Mouse (Mus musculus) heart, adult 2 months (tissue): ENCODE measurements around the gene Jade2. TPM values are rescaled to one million over a fixed set of nuclear protein-coding genes. Genes with fewer than 3 reads are reported as not detected.
"Not testable (repeated sequence)": the region's sequence is repeated elsewhere in the genome, so short reads cannot be mapped to it uniquely, and the experiment has no call there.

Experiments used
- DNase-seq, 2 experiments: peaks; one replicate each; pipeline ENCODE4 v3.0.0; 2021
- H3K27ac ChIP-seq: fragments of 200-600 bp; 2 replicates; pipeline ENCODE4 v1.8.1; 2022
- H3K27me3 ChIP-seq: fragments of 200-500 bp; 2 replicates; pipeline ENCODE4 v1.6.1; 2012; ENCODE audit warnings: mild to moderate bottlenecking, low read length, inconsistent platforms, mixed read lengths; ENCODE audit not compliant: control insufficient read depth, insufficient read depth
- H3K36me3 ChIP-seq: fragments of 200-500 bp; 2 replicates; pipeline ENCODE4 v1.6.1; 2012; ENCODE audit warnings: low read length, inconsistent platforms; ENCODE audit not compliant: control insufficient read depth, insufficient read depth
- H3K4me1 ChIP-seq: fragments of 200-500 bp; 2 replicates; pipeline ENCODE4 v1.6.1; 2011; ENCODE audit warnings: low read length; ENCODE audit not compliant: control insufficient read depth, insufficient read depth
- H3K4me3 ChIP-seq: fragments of 200-600 bp; 2 replicates; pipeline ENCODE4 v1.8.1; 2022
- H3K79me2 ChIP-seq: fragments of 200-500 bp; replicated peaks from 2 replicates; pipeline ENCODE4 v1.6.1; 2012; ENCODE audit warnings: mild to moderate bottlenecking, inconsistent platforms, low read length, moderate library complexity, mixed read lengths; ENCODE audit not compliant: control insufficient read depth, insufficient read depth
- H3K9ac ChIP-seq: fragments of 200-500 bp; 2 replicates; pipeline ENCODE4 v1.6.1; 2012; ENCODE audit warnings: low read depth, mild to moderate bottlenecking, control low read depth, inconsistent platforms, low read length, mixed read lengths
- CTCF ChIP-seq: fragments of 200-600 bp; IDR thresholded peaks from 2 replicates; pipeline ENCODE4 v1.8.1; 2022; ENCODE audit warnings: antibody characterized with exemption, mild to moderate bottlenecking, moderate library complexity
- EP300 ChIP-seq: fragments of 200-500 bp; IDR thresholded peaks from 2 replicates; pipeline ENCODE4 v1.6.1; 2011; ENCODE audit warnings: low read depth, low read length, control low read depth; ENCODE audit not compliant: insufficient read depth
- POLR2A ChIP-seq: fragments of 200-500 bp; IDR thresholded peaks from 2 replicates; pipeline ENCODE4 v1.6.1; 2011; ENCODE audit warnings: mild to moderate bottlenecking, low read depth, low read length, control low read depth; ENCODE audit not compliant: insufficient read depth
- WGBS: fragments of 180-500 bp; shearing (Covaris S2); methylation state at CpG from one replicate; pipeline ENCODE4 v1.1.7; 2018; 5-methylcytosine and 5-hydroxymethylcytosine counted together
- intact Hi-C: fragments of 180-260 bp; cut with DNase I; formaldehyde crosslinking; loops from one replicate; pipeline ENCODE4 v1.15.1; 2025
- polyA plus RNA-seq: library from polyadenylated mRNA; depleted of rRNA; stranded (reverse); fragments of >200 nt; gene quantifications from 2 replicates; pipeline ENCODE4 v1.2.3, GENCODE M21; 2012
- total RNA-seq, 2 experiments: library from RNA; stranded (reverse); gene quantifications; 2 replicates each; pipeline ENCODE4 v1.2.3; 2021

Gene Jade2
- total and polyA plus RNA-seq, 3 experiments = 7.3 to 12.4 (median 11.3) TPM

DNA sequence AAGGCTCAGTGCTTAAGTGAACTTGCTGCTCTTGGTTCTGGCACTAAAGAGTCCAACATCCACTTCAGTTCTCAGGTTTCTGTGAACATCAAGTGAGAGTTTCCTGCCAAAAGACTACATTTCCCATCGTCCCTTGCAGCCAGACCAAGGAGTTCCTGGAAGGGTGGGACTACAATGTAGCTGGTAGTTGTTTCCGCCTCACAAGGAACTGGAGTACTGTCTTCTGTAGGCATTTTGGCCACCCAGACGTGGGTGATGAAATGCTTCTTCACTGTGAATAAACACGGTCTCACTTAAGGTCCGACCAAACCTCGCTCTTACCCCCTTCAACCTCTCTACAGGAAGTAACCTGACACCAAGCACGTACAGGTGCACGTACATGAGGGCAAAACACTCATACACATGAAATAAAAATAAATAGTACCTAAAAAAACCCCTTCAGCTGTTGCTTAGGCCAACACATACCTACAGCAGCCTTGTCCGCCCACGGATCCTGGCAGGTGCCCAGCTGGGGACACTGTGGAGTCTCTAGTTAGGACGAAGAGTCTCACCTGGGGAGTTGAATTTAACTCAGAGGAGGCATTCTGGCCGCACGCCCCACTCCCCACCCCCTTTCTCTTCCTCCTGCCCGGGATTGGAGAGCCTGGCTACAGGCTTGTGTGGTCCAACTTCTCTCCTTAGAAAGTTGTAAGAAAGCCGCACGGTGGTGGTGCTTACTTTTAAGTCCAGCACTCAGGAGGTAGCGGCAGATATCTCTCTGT lies 52.1 kb downstream of the Jade2 start:
- intact Hi-C loops = no loop called here
- peak overlapping the region; percentile 51 for H3K4me3 ChIP-seq
- peak overlapping the region; percentile 48 for H3K9ac ChIP-seq
- peak overlapping the region; percentile 34 for H3K27ac ChIP-seq
- TF ChIP-seq CTCF = no peak
- TF ChIP-seq POLR2A = peak; percentile 86
- peak; percentile 55; the same call in 1 of the 2 replicates for TF ChIP-seq EP300
- peak; percentile 64 to 77 for DNase-seq
- no peaks in the 10 kb centered on the region for H3K79me2 ChIP-seq
- 18% methylated on average over 17 of the region's 17 CpGs for WGBS
- no peaks in the 10 kb centered on the region for H3K27me3 ChIP-seq
- no peaks in the 10 kb centered on the region for H3K36me3 ChIP-seq
- no peaks in the 10 kb centered on the region for H3K4me1 ChIP-seq

DNA sequence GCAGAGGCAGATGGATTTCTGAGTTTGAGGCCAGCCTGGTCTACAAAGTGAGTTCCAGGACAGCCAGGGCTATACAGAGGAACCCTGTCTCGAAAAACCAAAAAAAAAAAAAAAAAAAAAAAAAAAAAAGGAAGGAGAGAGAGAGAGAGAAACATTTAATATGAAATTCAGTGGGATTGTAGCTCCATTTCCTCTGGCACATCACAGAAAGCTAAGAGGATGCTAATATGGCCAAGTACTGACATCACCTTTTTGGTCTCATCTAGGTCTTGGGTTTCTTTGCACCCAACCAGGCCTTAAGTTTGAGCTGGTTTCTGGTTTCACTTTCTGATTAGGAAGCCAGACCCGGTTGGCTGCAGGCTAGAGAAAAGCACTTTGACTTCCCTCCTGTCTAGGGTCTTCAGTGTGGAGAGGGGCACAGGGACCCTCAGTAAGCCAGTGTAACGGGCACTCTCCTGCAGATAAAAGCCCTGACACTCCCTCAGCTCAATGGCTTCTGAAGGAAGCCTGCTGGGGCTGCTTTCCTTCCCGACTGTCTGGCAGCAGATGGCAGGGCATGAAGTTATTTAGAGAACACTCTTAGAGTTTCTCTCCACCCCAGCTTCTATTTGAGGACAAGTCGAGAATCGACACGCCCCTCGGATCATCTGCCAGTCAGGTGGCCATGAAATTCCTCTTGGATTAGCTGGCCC lies 56.7 kb downstream of the Jade2 start:
- DNase-seq = peak in 1 of 2 experiments; percentile 47
- Histone ChIP-seq H3K4me3 (no peak overlapping the region), H3K9ac (peak overlapping the region; percentile 37; the same call in 1 of the 2 replicates)

GRCm38 (mm10) chr11:51796272-51796671 lies 61.2 kb downstream of the Jade2 start:
- TF ChIP-seq POLR2A = no peak
- TF ChIP-seq CTCF = no peak
- no peak for TF ChIP-seq EP300
- Histone ChIP-seq H3K79me2 (no peaks in the 10 kb centered on the region), H3K4me1 (no peaks in the 10 kb centered on the region), H3K9ac (no peak overlapping the region), H3K4me3 (no peak overlapping the region), H3K36me3 (no peaks in the 10 kb centered on the region), H3K27ac (no peak overlapping the region), H3K27me3 (no peaks in the 10 kb centered on the region)
- intact Hi-C loops = no loop called here
- 35% methylated on average over 4 of the region's 4 CpGs for WGBS
- DNase-seq = no peak

More for the DNA sequence above, 56.7 kb downstream of the Jade2 start:
- peak overlapping the region; percentile 63 for H3K27ac ChIP-seq
- 21% methylated on average over 8 of the region's 8 CpGs for WGBS
- H3K4me1 ChIP-seq = no peaks in the 10 kb centered on the region
- H3K36me3 ChIP-seq = no peaks in the 10 kb centered on the region
- no peaks in the 10 kb centered on the region for H3K79me2 ChIP-seq
- H3K27me3 ChIP-seq = no peaks in the 10 kb centered on the region
- TF ChIP-seq EP300 (no peak), POLR2A (peak; percentile 67), CTCF (no peak)
- intact Hi-C loops = no loop called here

DNA sequence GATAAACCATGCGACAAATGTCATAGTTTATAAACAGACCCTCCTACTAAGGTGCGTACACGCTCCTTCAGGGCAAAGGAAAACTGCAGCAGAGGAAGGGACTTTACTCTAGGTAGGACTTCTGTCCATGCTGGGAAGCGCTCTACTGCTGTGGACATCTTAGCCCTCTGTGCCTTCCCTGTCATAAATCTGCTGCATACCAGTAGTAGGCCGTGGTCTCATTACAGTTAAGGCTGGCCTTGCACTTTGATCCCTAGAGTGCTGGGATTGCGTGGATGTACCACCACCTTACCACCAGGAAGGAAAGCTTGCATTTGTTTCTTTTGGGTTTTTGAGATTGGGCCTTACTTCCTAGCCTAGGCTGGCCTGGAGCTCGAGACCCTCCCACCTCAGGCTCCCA lies 66.8 kb downstream of the Jade2 start:
- H3K79me2 ChIP-seq = no peaks in the 10 kb centered on the region
- TF ChIP-seq CTCF (no peak), EP300 (no peak), POLR2A (no peak)
- H3K27me3 ChIP-seq = no peaks in the 10 kb centered on the region
- H3K4me3 ChIP-seq = no peak overlapping the region
- 96% methylated on average over 7 of the region's 7 CpGs for WGBS
- H3K36me3 ChIP-seq = no peaks in the 10 kb centered on the region
- no peak overlapping the region for H3K9ac ChIP-seq
- no peaks in the 10 kb centered on the region for H3K4me1 ChIP-seq
- intact Hi-C loops = no loop called here
- no peak overlapping the region for H3K27ac ChIP-seq
- no peak for DNase-seq

DNA sequence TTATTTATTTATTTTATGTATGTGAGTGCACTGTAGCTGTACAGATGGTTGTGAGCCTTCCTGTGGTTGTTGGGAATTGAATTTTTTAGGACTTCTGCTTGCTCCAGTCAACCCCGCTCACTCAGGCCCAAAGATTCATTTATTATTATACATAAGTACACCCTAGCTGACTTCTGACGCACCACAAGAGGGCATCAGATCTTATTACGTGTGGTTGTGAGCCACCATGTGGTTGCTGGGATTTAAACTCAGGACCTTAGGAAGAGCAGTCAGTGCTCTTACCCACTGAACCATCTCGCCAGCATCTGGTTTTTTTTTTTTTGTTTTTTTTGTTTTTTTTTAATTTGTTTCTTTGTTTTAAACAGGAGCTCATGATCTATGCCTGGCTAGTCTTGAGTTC lies 67.7 kb downstream of the Jade2 start:
- DNase-seq, H3K27me3 ChIP-seq, intact Hi-C loops, H3K27ac ChIP-seq, H3K4me3 ChIP-seq, H3K79me2 ChIP-seq, H3K4me1 ChIP-seq, H3K36me3 ChIP-seq, H3K9ac ChIP-seq: not testable (repeated sequence)
- WGBS = 92% methylated on average over 4 of the region's 4 CpGs

GRCm38 (mm10) chr11:51785926-51786325 lies 71.5 kb downstream of the Jade2 start:
- TF ChIP-seq CTCF (peak; percentile 73), POLR2A (no peak)
- Histone ChIP-seq H3K27ac (no peak overlapping the region), H3K79me2 (no peaks in the 10 kb centered on the region), H3K27me3 (no peaks in the 10 kb centered on the region), H3K36me3 (peaks cover 3% of the 10 kb centered on the region; the same call in 1 of the 2 replicates), H3K4me3 (no peak overlapping the region), H3K9ac (no peak overlapping the region), H3K4me1 (no peaks in the 10 kb centered on the region)
- 96% methylated on average over 6 of the region's 6 CpGs for WGBS
- peak in 1 of 2 experiments; percentile 45 for DNase-seq
- intact Hi-C loops = no loop called here
